Mouse (Mus musculus) heart, postnatal 0 days (tissue): ENCODE data around the gene Lyplal1.

Source experiments
- CTCF ChIP-seq: IDR thresholded peaks from 2 replicates; pipeline ENCODE4 v1.5.1; 2016; ENCODE audit warnings: antibody characterized with exemption, control low read depth, low read depth
- EP300 ChIP-seq: IDR thresholded peaks from 2 replicates; pipeline ENCODE4 v1.6.1; 2016; ENCODE audit warnings: antibody characterized with exemption, low read depth

GRCm38 (mm10) chr1:186131465-186131864 lies 14.4 kb upstream of the Lyplal1 start:
- no peak for TF ChIP-seq CTCF
- TF ChIP-seq EP300 = no peak
